Mouse (Mus musculus) megakaryocyte, embryonic 14.5 days (primary cell): ENCODE data around the gene Ppp1r16b. TPM values are rescaled to one million over a fixed set of nuclear protein-coding genes. Genes with fewer than 3 reads are reported as not detected.

Experiments
- H3K27me3 ChIP-seq: replicated peaks from 2 replicates; pipeline ENCODE3; 2012; ENCODE audit warnings: inconsistent platforms
- H3K36me3 ChIP-seq: replicated peaks from 2 replicates; pipeline ENCODE3; 2012; ENCODE audit warnings: low read length, inconsistent platforms, mixed read lengths
- H3K4me1 ChIP-seq: 2 replicates; pipeline ENCODE4 v1.6.1; 2012; ENCODE audit warnings: inconsistent platforms
- H3K4me3 ChIP-seq: replicated peaks from 2 replicates; pipeline ENCODE3; 2012; ENCODE audit warnings: moderate library complexity, mild to moderate bottlenecking, inconsistent platforms
- H3K9me3 ChIP-seq: 2 replicates; pipeline ENCODE4 v1.6.1; 2012; ENCODE audit warnings: inconsistent platforms
- FLI1 ChIP-seq: IDR thresholded peaks from 2 replicates; pipeline ENCODE4 v1.6.1; 2012; ENCODE audit warnings: low read length, inconsistent platforms, mixed read lengths
- GATA1 ChIP-seq: IDR thresholded peaks from 3 replicates; pipeline ENCODE4 v1.6.1; 2012; ENCODE audit warnings: mixed read lengths, low read length, inconsistent platforms, borderline replicate concordance
- polyA plus RNA-seq: library from polyadenylated mRNA; stranded (reverse); fragments of >175 nt; gene quantifications from 2 replicates; pipeline ENCODE4 v1.2.3, GENCODE M21; 2012; ENCODE audit warnings: low replicate concordance; ENCODE audit not compliant: insufficient read depth

Ppp1r16b gene
- 1.6 and 3.6 TPM in 2 replicates for polyA plus RNA-seq

- H3K4me3 ChIP-seq, result peak within 1 kb of the TSS; percentile 91
- peaks cover 66% of the 10 kb centered on the region for H3K27me3 ChIP-seq
- TF ChIP-seq GATA1, result no peak
- no peak for TF ChIP-seq FLI1
- H3K9me3 ChIP-seq, result no peaks in the 10 kb centered on the region
- peaks cover 53% of the 10 kb centered on the region for H3K4me1 ChIP-seq
- H3K36me3 ChIP-seq, result no peaks in the 10 kb centered on the region
Observed at GRCm38 (mm10) chr2:158665098-158665497, at the start of gene Ppp1r16b. Ppp1r16b (plus strand) TSS chr2:158665398.

- Histone ChIP-seq H3K36me3 (no peaks in the 10 kb centered on the region), H3K4me3 (no peak overlapping the region), H3K4me1 (peaks cover 57% of the 10 kb centered on the region), H3K9me3 (peaks cover 4% of the 10 kb centered on the region), H3K27me3 (peaks cover 95% of the 10 kb centered on the region)
- TF ChIP-seq FLI1, result no peak
- no peak for TF ChIP-seq GATA1
Observed at GRCm38 (mm10) chr2:158615702-158616101, 49.5 kb upstream of the Ppp1r16b start.

DNA sequence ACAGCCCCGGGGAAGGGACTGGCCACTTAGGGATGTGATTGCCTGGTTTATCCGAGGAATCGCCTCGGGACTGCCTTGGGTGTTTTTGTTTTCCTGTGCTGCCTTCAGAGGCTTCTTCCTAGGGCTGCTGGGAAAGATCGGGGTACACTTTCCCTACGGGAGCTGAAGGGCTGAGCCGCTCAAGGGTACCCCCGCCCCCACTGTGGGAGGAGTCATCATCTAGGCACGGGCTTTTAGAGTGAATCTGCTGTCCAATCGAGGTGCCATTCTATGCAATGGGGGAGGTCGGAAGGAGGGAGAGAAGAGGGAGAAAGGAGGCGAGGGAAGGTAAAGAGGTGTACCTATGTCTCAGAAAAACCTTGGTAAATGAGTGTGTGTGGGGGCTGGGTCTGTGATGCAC, 48.9 kb upstream of the Ppp1r16b start:
- TF ChIP-seq FLI1 (no peak), GATA1 (no peak)
- Histone ChIP-seq H3K27me3 (peaks cover 95% of the 10 kb centered on the region), H3K4me3 (no peak overlapping the region)

GRCm38 (mm10) chr2:158616790-158617189, 48.4 kb upstream of the Ppp1r16b start:
- TF ChIP-seq FLI1 (no peak), GATA1 (no peak)
- Histone ChIP-seq H3K27me3 (peaks cover 95% of the 10 kb centered on the region), H3K36me3 (no peaks in the 10 kb centered on the region), H3K4me1 (peaks cover 48% of the 10 kb centered on the region), H3K9me3 (peaks cover 4% of the 10 kb centered on the region), H3K4me3 (no peak overlapping the region)

More for the DNA sequence above, 48.9 kb upstream of the Ppp1r16b start:
- Histone ChIP-seq H3K4me1 (peaks cover 51% of the 10 kb centered on the region), H3K36me3 (no peaks in the 10 kb centered on the region), H3K9me3 (peaks cover 4% of the 10 kb centered on the region)

DNA sequence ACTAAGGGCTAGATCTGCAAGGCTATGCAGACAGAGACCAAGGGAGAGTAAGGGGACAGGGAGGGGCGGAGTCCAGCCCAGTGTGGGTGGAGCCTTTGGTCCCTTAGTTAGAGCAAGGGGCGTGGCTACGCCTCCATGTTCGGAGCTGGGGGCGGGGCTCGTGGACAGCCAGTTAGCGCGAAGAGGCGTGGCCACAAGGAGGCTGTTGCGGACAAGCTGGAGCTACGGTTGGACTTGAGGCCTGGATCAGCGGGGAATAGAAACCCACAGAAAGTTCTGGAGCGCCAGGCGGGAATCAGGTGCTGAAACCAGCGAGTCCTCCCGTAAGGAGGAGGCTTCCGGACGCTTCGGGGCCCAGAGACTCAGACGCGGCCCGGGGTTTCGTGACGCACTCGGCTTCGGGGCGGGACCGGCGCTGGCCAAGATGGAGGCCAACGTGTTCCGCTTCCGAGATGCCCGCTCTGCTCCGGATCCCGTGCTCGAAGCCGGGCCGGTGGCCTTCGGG, 40.4 kb upstream of the Ppp1r16b start, which contains the start of gene Actr5:
Gene Actr5, plus strand, starts transcription at position 171 of the 505 bp plus-strand sequence.
- Histone ChIP-seq H3K4me3 (peak within 1 kb of the TSS; percentile 93), H3K27me3 (peaks cover 27% of the 10 kb centered on the region), H3K4me1 (peaks cover 19% of the 10 kb centered on the region), H3K36me3 (peaks cover 36% of the 10 kb centered on the region), H3K9me3 (no peaks in the 10 kb centered on the region)
- TF ChIP-seq GATA1, result no peak
- TF ChIP-seq FLI1, result no peak

DNA sequence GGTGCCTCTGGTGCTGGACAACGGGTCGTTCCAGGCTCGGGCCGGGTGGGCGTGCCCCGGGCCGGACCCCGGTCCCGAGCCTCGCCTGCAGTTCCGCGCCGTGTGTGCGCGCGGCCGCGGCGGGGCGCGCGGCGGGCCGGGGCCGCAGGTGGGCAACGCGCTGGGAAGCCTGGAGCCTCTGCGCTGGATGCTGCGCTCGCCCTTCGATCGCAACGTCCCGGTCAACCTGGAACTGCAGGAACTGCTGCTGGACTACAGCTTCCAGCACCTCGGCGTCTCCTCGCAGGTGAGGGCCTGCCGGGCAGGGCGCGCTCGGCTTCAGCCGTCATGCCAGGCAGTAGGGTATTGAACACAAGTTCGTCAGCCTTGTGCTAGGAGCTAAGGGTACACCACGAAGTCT, 40.0 kb upstream of the Ppp1r16b start:
- Histone ChIP-seq H3K4me1 (peaks cover 23% of the 10 kb centered on the region), H3K4me3 (peak overlapping the region; percentile 93), H3K9me3 (no peaks in the 10 kb centered on the region), H3K36me3 (peaks cover 41% of the 10 kb centered on the region), H3K27me3 (peaks cover 24% of the 10 kb centered on the region)
- TF ChIP-seq GATA1, result no peak
- no peak for TF ChIP-seq FLI1

GRCm38 (mm10) chr2:158625697-158626096, 39.5 kb upstream of the Ppp1r16b start:
- no peaks in the 10 kb centered on the region for H3K9me3 ChIP-seq
- H3K4me3 ChIP-seq, result peak overlapping the region; percentile 93
- H3K27me3 ChIP-seq, result peaks cover 21% of the 10 kb centered on the region
- peaks cover 23% of the 10 kb centered on the region for H3K4me1 ChIP-seq
- H3K36me3 ChIP-seq, result peaks cover 46% of the 10 kb centered on the region
- no peak for TF ChIP-seq GATA1

- no peak overlapping the region for H3K4me3 ChIP-seq
- H3K36me3 ChIP-seq, result peaks cover 77% of the 10 kb centered on the region
- no peaks in the 10 kb centered on the region for H3K27me3 ChIP-seq
- H3K9me3 ChIP-seq, result no peaks in the 10 kb centered on the region
- TF ChIP-seq GATA1 (no peak), FLI1 (no peak)
- peaks cover 23% of the 10 kb centered on the region for H3K4me1 ChIP-seq
Observed at GRCm38 (mm10) chr2:158628858-158629257, 36.3 kb upstream of the Ppp1r16b start.

GRCm38 (mm10) chr2:158629414-158629813, 35.8 kb upstream of the Ppp1r16b start:
- no peak for TF ChIP-seq GATA1
- no peak for TF ChIP-seq FLI1
- Histone ChIP-seq H3K4me3 (no peak overlapping the region), H3K9me3 (no peaks in the 10 kb centered on the region), H3K4me1 (peaks cover 21% of the 10 kb centered on the region), H3K36me3 (peaks cover 80% of the 10 kb centered on the region), H3K27me3 (no peaks in the 10 kb centered on the region)

DNA sequence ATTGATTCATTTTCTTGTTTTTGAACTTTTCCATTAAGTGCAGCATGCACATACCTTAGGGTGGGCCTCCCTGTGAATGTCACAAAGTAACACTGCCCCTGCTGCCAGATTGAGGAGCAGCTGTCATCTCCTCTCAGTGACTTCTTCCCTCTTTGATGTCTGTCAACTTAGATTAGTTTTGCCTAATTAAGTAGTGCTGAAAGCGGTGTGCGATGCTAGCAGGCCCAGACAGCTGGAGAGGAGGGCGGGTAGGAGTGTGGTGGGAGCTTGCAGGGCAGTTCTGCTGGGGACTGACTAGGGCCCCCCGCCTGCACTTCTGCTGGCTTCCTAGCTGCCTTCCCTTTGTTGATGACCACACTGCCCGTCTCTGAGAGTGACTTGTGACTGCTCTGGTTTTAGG, 33.3 kb upstream of the Ppp1r16b start:
- H3K4me1 ChIP-seq, result peaks cover 4% of the 10 kb centered on the region
- H3K9me3 ChIP-seq, result no peaks in the 10 kb centered on the region
- no peaks in the 10 kb centered on the region for H3K27me3 ChIP-seq
- TF ChIP-seq GATA1 (no peak), FLI1 (no peak)
- peaks cover 97% of the 10 kb centered on the region for H3K36me3 ChIP-seq
- no peak overlapping the region for H3K4me3 ChIP-seq

GRCm38 (mm10) chr2:158641869-158642268, 23.3 kb upstream of the Ppp1r16b start:
- H3K9me3 ChIP-seq, result peaks cover 10% of the 10 kb centered on the region
- peaks cover 67% of the 10 kb centered on the region for H3K36me3 ChIP-seq
- no peaks in the 10 kb centered on the region for H3K27me3 ChIP-seq
- no peak for TF ChIP-seq GATA1
- TF ChIP-seq FLI1, result no peak
- H3K4me1 ChIP-seq, result no peaks in the 10 kb centered on the region
- H3K4me3 ChIP-seq, result no peak overlapping the region
